8 mouse cellular contexts compared by ENCODE assay signal in genomic region chr8:26848955-26849684, GRCm38 (mm10).
DNase-seq lines count a peak whose midpoint lies in the region; ATAC-seq and TF ChIP-seq lines count a peak whose summit lies in the region.
"Had no signal": no experiment of that assay in that cellular context is flagged by ENCODE, and none has a peak within 500 bp of the region (broad histone marks: within the 10 kb centered on the region; RNA-seq: fewer than 3 reads in every experiment).

No protein-coding gene starts in this region.

- no peaks in the 10 kb centered on the region for H3K9me3 ChIP-seq in liver, postnatal 0 days (ENCODE audit: low read length)
- H3K9me3 ChIP-seq in liver, embryonic 11.5 days (ENCODE audit: control insufficient read depth, low read length): no peaks in the 10 kb centered on the region
- H3K9me3 ChIP-seq in embryonic facial prominence, embryonic 14.5 days (ENCODE audit: control insufficient read depth, low read length): no peaks in the 10 kb centered on the region
- no peaks in the 10 kb centered on the region for H3K9me3 ChIP-seq in hindbrain, embryonic 12.5 days (replicated peaks)

- no peak for TF ChIP-seq CTCF in liver, postnatal 0 days (IDR thresholded peaks at IDR 0.05; ENCODE audit: low read depth)
- no peak for TF ChIP-seq CTCF in thymus, adult 2 months (IDR thresholded peaks at IDR 0.05; ENCODE audit: borderline replicate concordance, control insufficient read depth, extremely low read depth, insufficient read depth, low read length, poor library complexity)

- no peak overlapping the region for H3K27ac ChIP-seq in liver, postnatal 0 days (ENCODE audit: low read depth)
- H3K27ac ChIP-seq in liver, embryonic 11.5 days (ENCODE audit: low read depth, low read length): no peak overlapping the region
- H3K27ac ChIP-seq in embryonic facial prominence, embryonic 14.5 days (replicated peaks; ENCODE audit: low read depth, low read length): peak overlapping the region; percentile 87
- H3K27ac ChIP-seq in hindbrain, embryonic 12.5 days: no peak overlapping the region
- no peak overlapping the region for H3K27ac ChIP-seq in thymus, adult 2 months (ENCODE audit: control insufficient read depth, insufficient read depth, low read length)

- H3K4me2 ChIP-seq in liver, postnatal 0 days (ENCODE audit: low read depth, low read length): peak overlapping the region; percentile 26; the same call in 1 of the 2 replicates
- no peak overlapping the region for H3K4me2 ChIP-seq in liver, embryonic 11.5 days
- peak overlapping the region; percentile 10; the same call in 1 of the 2 replicates for H3K4me2 ChIP-seq in embryonic facial prominence, embryonic 14.5 days (ENCODE audit: low read depth, low read length)
- no peak overlapping the region for H3K4me2 ChIP-seq in hindbrain, embryonic 12.5 days (replicated peaks)

- TF ChIP-seq POLR2A in thymus, adult 2 months (IDR thresholded peaks at IDR 0.05; ENCODE audit: control insufficient read depth, extremely low read depth, insufficient read depth, low read length, poor library complexity): no peak

- no peak overlapping the region for H3K9ac ChIP-seq in liver, postnatal 0 days (replicated peaks)
- no peak overlapping the region for H3K9ac ChIP-seq in liver, embryonic 11.5 days (ENCODE audit: low read depth, low read length)
- H3K9ac ChIP-seq in embryonic facial prominence, embryonic 14.5 days (ENCODE audit: low read depth, low read length): no peak overlapping the region; the same call in 1 of the 2 replicates
- H3K9ac ChIP-seq in hindbrain, embryonic 12.5 days: no peak overlapping the region

- 74% methylated on average over 19 of the region's 19 CpGs for WGBS in liver, postnatal 0 days (ENCODE audit: insufficient replicate concordance)
- WGBS in liver, embryonic 11.5 days: 74% methylated on average over 19 of the region's 19 CpGs
- 59% methylated on average over 19 of the region's 19 CpGs for WGBS in embryonic facial prominence, embryonic 14.5 days
- 67% methylated on average over 19 of the region's 19 CpGs for WGBS in hindbrain, embryonic 12.5 days
- WGBS in thymus, adult 2 months: 92% methylated on average over 19 of the region's 19 CpGs

- no peaks in the 10 kb centered on the region for H3K27me3 ChIP-seq in liver, postnatal 0 days (ENCODE audit: insufficient read depth, low read length)
- H3K27me3 ChIP-seq in liver, embryonic 11.5 days (replicated peaks; ENCODE audit: control insufficient read depth, insufficient read depth, low read length): no peaks in the 10 kb centered on the region
- H3K27me3 ChIP-seq in embryonic facial prominence, embryonic 14.5 days (replicated peaks; ENCODE audit: control insufficient read depth, insufficient read depth, low read length): no peaks in the 10 kb centered on the region
- peaks cover 8% of the 10 kb centered on the region; the same call in 1 of the 2 replicates for H3K27me3 ChIP-seq in hindbrain, embryonic 12.5 days
- no peaks in the 10 kb centered on the region for H3K27me3 ChIP-seq in thymus, adult 2 months (ENCODE audit: control insufficient read depth, insufficient read depth, low read length)

- no peak for TF ChIP-seq EP300 in liver, postnatal 0 days (IDR thresholded peaks at IDR 0.05; ENCODE audit: low read depth)

- ATAC-seq in liver, postnatal 0 days: no peak
- no peak for ATAC-seq in liver, embryonic 11.5 days (replicated peaks; ENCODE audit: low FRiP score)
- no peak for ATAC-seq in embryonic facial prominence, embryonic 14.5 days (ENCODE audit: low read depth)
- ATAC-seq in hindbrain, embryonic 12.5 days (ENCODE audit: low FRiP score): peak; percentile 21; the same call in 1 of the 2 replicates

- no peak overlapping the region for H3K4me3 ChIP-seq in liver, postnatal 0 days (ENCODE audit: low read depth, low read length)
- H3K4me3 ChIP-seq in liver, embryonic 11.5 days (ENCODE audit: low read depth, low read length): no peak overlapping the region
- no peak overlapping the region for H3K4me3 ChIP-seq in embryonic facial prominence, embryonic 14.5 days (ENCODE audit: low read depth, low read length)
- H3K4me3 ChIP-seq in hindbrain, embryonic 12.5 days: no peak overlapping the region
- H3K4me3 ChIP-seq in thymus, adult 2 months (ENCODE audit: control insufficient read depth, insufficient read depth, low read length): no peak overlapping the region

- no peaks in the 10 kb centered on the region for H3K36me3 ChIP-seq in liver, postnatal 0 days (replicated peaks; ENCODE audit: insufficient read depth, low read length)
- H3K36me3 ChIP-seq in liver, embryonic 11.5 days (ENCODE audit: control insufficient read depth, insufficient read depth, low read length): no peaks in the 10 kb centered on the region
- H3K36me3 ChIP-seq in embryonic facial prominence, embryonic 14.5 days (ENCODE audit: control insufficient read depth, insufficient read depth, low read length): no peaks in the 10 kb centered on the region
- H3K36me3 ChIP-seq in hindbrain, embryonic 12.5 days: no peaks in the 10 kb centered on the region
- no peaks in the 10 kb centered on the region for H3K36me3 ChIP-seq in thymus, adult 2 months (ENCODE audit: control insufficient read depth, insufficient read depth, low read length)

- peaks cover 21% of the 10 kb centered on the region for H3K4me1 ChIP-seq in liver, postnatal 0 days (ENCODE audit: insufficient read depth)
- peaks cover 8% of the 10 kb centered on the region; the same call in 1 of the 2 replicates for H3K4me1 ChIP-seq in liver, embryonic 11.5 days (replicated peaks; ENCODE audit: control insufficient read depth, insufficient read depth, low read length)
- H3K4me1 ChIP-seq in embryonic facial prominence, embryonic 14.5 days (ENCODE audit: control insufficient read depth, insufficient read depth, low read length): peaks cover 46% of the 10 kb centered on the region
- H3K4me1 ChIP-seq in hindbrain, embryonic 12.5 days: peaks cover 19% of the 10 kb centered on the region; the same call in 1 of the 2 replicates
- peaks cover 11% of the 10 kb centered on the region for H3K4me1 ChIP-seq in thymus, adult 2 months (replicated peaks; ENCODE audit: control insufficient read depth, insufficient read depth, low read length)

- no peak for DNase-seq in liver, postnatal 0 days
- no peak for DNase-seq in liver, embryonic 11.5 days (ENCODE audit: low spot score)
- DNase-seq in embryonic facial prominence, embryonic 14.5 days (ENCODE audit: low spot score): peak; percentile 41
- peak; percentile 39 for DNase-seq in skeletal muscle tissue, adult 2 months (ENCODE audit: low read depth, low spot score)
- no peak for DNase-seq in Muller cell, postnatal 12 days (ENCODE audit: inconsistent ontology term)
- DNase-seq in thymus, adult 2 months: no peak
- DNase-seq: cerebellum, adult 11 months had no signal

Comparison
In these comparisons a context has a peak if more than half of its experiments do, and no peak if none do; other contexts are left out.
1. H3K4me2 ChIP-seq: peak in liver, postnatal 0 days (single experiment) and embryonic facial prominence, embryonic 14.5 days (single experiment); none in liver, embryonic 11.5 days (single experiment) and hindbrain, embryonic 12.5 days (single experiment).
2. DNase-seq: peak in embryonic facial prominence, embryonic 14.5 days (single experiment) and skeletal muscle tissue, adult 2 months (single experiment); none in liver, postnatal 0 days (single experiment), liver, embryonic 11.5 days (single experiment), Muller cell, postnatal 12 days (single experiment) and thymus, adult 2 months (single experiment).